Mouse (Mus musculus) heart, adult 2 months (tissue): Measurements from ENCODE around the gene Copz2. TPM values are rescaled to one million over a fixed set of nuclear protein-coding genes. Genes with fewer than 3 reads are reported as not detected.

ENCODE experiments used
- DNase-seq, 2 experiments: peaks; one replicate each; pipeline ENCODE4 v3.0.0; 2021
- H3K27ac ChIP-seq: fragments of 200-600 bp; 2 replicates; pipeline ENCODE4 v1.8.1; 2022
- H3K27me3 ChIP-seq: fragments of 200-500 bp; 2 replicates; pipeline ENCODE4 v1.6.1; 2012; ENCODE audit warnings: mild to moderate bottlenecking, low read length, inconsistent platforms, mixed read lengths; ENCODE audit not compliant: control insufficient read depth, insufficient read depth
- H3K36me3 ChIP-seq: fragments of 200-500 bp; 2 replicates; pipeline ENCODE4 v1.6.1; 2012; ENCODE audit warnings: low read length, inconsistent platforms; ENCODE audit not compliant: control insufficient read depth, insufficient read depth
- H3K4me1 ChIP-seq: fragments of 200-500 bp; 2 replicates; pipeline ENCODE4 v1.6.1; 2011; ENCODE audit warnings: low read length; ENCODE audit not compliant: control insufficient read depth, insufficient read depth
- H3K4me3 ChIP-seq: fragments of 200-600 bp; 2 replicates; pipeline ENCODE4 v1.8.1; 2022
- H3K79me2 ChIP-seq: fragments of 200-500 bp; replicated peaks from 2 replicates; pipeline ENCODE4 v1.6.1; 2012; ENCODE audit warnings: mild to moderate bottlenecking, inconsistent platforms, low read length, moderate library complexity, mixed read lengths; ENCODE audit not compliant: control insufficient read depth, insufficient read depth
- H3K9ac ChIP-seq: fragments of 200-500 bp; 2 replicates; pipeline ENCODE4 v1.6.1; 2012; ENCODE audit warnings: low read depth, mild to moderate bottlenecking, control low read depth, inconsistent platforms, low read length, mixed read lengths
- CTCF ChIP-seq: fragments of 200-600 bp; IDR thresholded peaks from 2 replicates; pipeline ENCODE4 v1.8.1; 2022; ENCODE audit warnings: antibody characterized with exemption, mild to moderate bottlenecking, moderate library complexity
- EP300 ChIP-seq: fragments of 200-500 bp; IDR thresholded peaks from 2 replicates; pipeline ENCODE4 v1.6.1; 2011; ENCODE audit warnings: low read depth, low read length, control low read depth; ENCODE audit not compliant: insufficient read depth
- POLR2A ChIP-seq: fragments of 200-500 bp; IDR thresholded peaks from 2 replicates; pipeline ENCODE4 v1.6.1; 2011; ENCODE audit warnings: mild to moderate bottlenecking, low read depth, low read length, control low read depth; ENCODE audit not compliant: insufficient read depth
- WGBS: fragments of 180-500 bp; shearing (Covaris S2); methylation state at CpG from one replicate; pipeline ENCODE4 v1.1.7; 2018; 5-methylcytosine and 5-hydroxymethylcytosine counted together
- intact Hi-C: fragments of 180-260 bp; cut with DNase I; formaldehyde crosslinking; loops from one replicate; pipeline ENCODE4 v1.15.1; 2025
- polyA plus RNA-seq: library from polyadenylated mRNA; depleted of rRNA; stranded (reverse); fragments of >200 nt; gene quantifications from 2 replicates; pipeline ENCODE4 v1.2.3, GENCODE M21; 2012
- total RNA-seq, 2 experiments: library from RNA; stranded (reverse); gene quantifications; 2 replicates each; pipeline ENCODE4 v1.2.3; 2021

The Copz2 gene
- total and polyA plus RNA-seq, 3 experiments: 35.0 to 55.0 (median 36.9) TPM

DNA sequence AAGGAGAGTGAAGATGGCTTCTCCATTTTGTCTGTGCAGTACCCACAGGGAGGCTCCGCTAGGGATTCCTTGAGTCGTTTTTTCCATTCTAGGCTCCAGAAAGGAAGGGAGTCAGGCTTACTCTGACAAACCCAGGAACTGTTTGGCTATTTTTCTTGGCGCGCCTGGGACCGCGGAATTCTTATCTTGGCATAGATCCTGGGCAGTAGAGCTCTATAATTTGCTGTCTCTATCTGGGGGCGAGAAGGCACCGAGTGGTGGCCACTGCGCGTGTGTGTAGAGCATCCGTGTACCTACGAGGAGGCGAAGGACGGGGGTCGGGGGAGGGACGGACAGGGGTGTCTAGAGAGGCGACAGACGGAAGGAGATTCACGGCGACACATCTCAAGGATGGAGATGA is 11.8 kb downstream of the Copz2 start:
- under 1% methylated on average over 20 of the region's 20 CpGs for WGBS
- H3K27me3 ChIP-seq: no peaks in the 10 kb centered on the region
- H3K27ac ChIP-seq: peak overlapping the region; percentile 89
- DNase-seq: peak in 1 of 2 experiments; percentile 77
- no peaks in the 10 kb centered on the region for H3K36me3 ChIP-seq
- H3K4me1 ChIP-seq: peaks cover 9% of the 10 kb centered on the region
- intact Hi-C loops: loop anchor here (2.0 to 5.0 kb wide), 6 partner anchors 73 to 584 kb away; partner anchors contain the start of genes Cbx1 and Snx11
- H3K79me2 ChIP-seq: no peaks in the 10 kb centered on the region
- peak overlapping the region; percentile 65 for H3K9ac ChIP-seq
- TF ChIP-seq EP300 (no peak; the same call in 1 of the 2 replicates), POLR2A (no peak; the same call in 1 of the 2 replicates), CTCF (no peak; the same call in 1 of the 2 replicates)
- H3K4me3 ChIP-seq: peak overlapping the region; percentile 52

DNA sequence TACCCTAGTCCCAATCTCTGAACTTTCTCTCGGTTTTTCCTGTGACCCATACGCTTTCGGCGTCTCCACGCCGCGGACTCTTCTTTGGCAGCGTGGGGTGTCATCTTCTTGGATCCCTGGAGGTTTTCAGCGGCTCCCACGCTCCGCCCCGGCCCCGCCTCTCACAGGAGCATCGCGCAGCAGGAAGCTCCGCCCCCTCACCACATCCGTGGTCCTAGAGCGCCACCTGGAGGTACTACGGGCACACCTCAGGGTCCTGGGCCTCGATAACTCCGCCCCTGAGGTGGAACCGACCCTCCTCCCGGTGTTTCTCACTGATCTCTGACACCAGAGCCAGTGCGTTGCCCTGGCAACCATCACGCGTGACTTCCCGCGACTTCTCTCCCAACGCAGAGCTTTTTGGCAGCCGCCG is 12.2 kb downstream of the Copz2 start:
- Histone ChIP-seq H3K27me3 (no peaks in the 10 kb centered on the region), H3K9ac (peak overlapping the region; percentile 65), H3K4me1 (peaks cover 9% of the 10 kb centered on the region), H3K36me3 (no peaks in the 10 kb centered on the region), H3K79me2 (no peaks in the 10 kb centered on the region), H3K27ac (peak overlapping the region; percentile 89), H3K4me3 (peak overlapping the region; percentile 52)
- peak; percentile 94 to 98 for DNase-seq
- whole genome bisulfite sequencing: under 1% methylated on average over 31 of the region's 31 CpGs
- intact Hi-C loops: loop anchor here (1.0 to 5.0 kb wide), 8 partner anchors 73 to 585 kb away; partner anchors contain the start of genes Cbx1 and Snx11
- TF ChIP-seq EP300 (peak; percentile 91), CTCF (peak; percentile 99), POLR2A (peak; percentile 67; the same call in 1 of the 2 replicates)

DNA sequence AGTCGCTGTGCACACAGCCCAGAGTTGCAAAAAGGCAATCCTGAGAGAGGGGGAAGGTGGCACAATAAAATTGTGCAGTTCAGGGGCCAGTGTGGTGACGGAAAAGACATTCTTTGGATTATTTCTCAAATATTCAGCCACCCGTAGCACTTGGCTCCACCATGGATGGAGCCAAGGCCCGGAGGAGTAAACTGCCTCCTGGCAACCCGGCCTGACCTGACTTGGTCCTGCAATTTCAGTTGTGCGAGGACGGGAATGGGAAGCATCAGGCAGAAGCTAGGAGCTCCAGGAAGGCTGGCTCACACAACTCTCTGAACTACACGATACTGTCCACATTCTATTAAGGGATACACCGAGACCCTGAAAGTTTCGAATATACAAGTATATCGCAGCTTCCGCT is 12.9 kb downstream of the Copz2 start:
- H3K4me3 ChIP-seq: no peak overlapping the region
- peak in 1 of 2 experiments; percentile 23 for DNase-seq
- peak overlapping the region; percentile 34; the same call in 1 of the 2 replicates for H3K27ac ChIP-seq
- TF ChIP-seq CTCF: no peak
- no peak for TF ChIP-seq POLR2A
- no peak for TF ChIP-seq EP300
- H3K4me1 ChIP-seq: peaks cover 9% of the 10 kb centered on the region
- intact Hi-C loops: loop anchor here (1.0 to 5.0 kb wide), 7 partner anchors 85 to 585 kb away; partner anchors contain the start of gene Snx11
- H3K9ac ChIP-seq: no peak overlapping the region
- H3K36me3 ChIP-seq: no peaks in the 10 kb centered on the region
- H3K79me2 ChIP-seq: no peaks in the 10 kb centered on the region
- 77% methylated on average over 12 of the region's 12 CpGs for WGBS
- H3K27me3 ChIP-seq: no peaks in the 10 kb centered on the region

DNA sequence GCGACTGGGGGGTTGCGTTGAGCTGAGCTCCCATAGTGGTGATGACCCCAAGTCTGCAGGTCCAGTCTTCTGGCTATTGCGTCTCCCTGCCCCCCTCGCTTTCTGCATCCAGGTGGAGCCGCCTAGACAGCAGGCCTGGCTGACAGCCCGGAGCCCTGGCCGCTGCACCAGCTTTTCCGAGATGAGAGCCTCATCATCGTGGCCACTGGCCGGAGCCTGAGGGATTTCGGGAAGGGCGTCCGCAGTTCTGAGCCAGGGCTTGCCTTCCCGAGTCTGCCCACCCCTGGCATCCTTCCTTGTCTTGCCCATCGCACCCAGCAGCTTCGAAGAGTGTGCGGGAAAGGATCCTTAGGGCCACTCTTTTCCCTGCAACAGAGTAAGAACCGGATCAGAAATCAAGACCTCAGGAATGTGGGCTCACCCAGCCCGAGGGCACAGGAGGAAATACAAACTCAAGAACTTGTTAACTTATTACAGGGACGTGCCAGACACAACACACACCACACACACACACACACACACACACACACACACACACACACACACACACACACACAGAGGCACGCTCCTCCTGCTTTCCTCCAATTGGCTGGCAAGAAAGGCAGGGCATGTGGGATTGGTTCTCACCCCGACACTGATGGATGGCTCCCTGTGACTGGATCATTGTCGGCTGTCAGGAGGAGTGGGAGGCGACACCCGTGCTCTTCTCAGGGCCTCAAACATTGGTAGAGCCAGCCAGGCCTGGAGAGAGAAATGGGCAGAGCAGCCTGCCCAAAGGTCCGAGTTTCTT is 13.7 kb downstream of the Copz2 start:
- no peaks in the 10 kb centered on the region for H3K79me2 ChIP-seq
- H3K27ac ChIP-seq: no peak overlapping the region
- intact Hi-C loops: loop anchor here (2.0 to 5.0 kb wide), 6 partner anchors 86 to 586 kb away; partner anchors contain the start of gene Snx11
- no peaks in the 10 kb centered on the region for H3K27me3 ChIP-seq
- peaks cover 9% of the 10 kb centered on the region for H3K4me1 ChIP-seq
- no peak overlapping the region for H3K4me3 ChIP-seq
- WGBS: 24% methylated on average over 26 of the region's 26 CpGs
- peak; percentile 59 to 73 for DNase-seq
- no peaks in the 10 kb centered on the region for H3K36me3 ChIP-seq
- no peak overlapping the region for H3K9ac ChIP-seq
- TF ChIP-seq POLR2A (no peak), CTCF (no peak)

DNA sequence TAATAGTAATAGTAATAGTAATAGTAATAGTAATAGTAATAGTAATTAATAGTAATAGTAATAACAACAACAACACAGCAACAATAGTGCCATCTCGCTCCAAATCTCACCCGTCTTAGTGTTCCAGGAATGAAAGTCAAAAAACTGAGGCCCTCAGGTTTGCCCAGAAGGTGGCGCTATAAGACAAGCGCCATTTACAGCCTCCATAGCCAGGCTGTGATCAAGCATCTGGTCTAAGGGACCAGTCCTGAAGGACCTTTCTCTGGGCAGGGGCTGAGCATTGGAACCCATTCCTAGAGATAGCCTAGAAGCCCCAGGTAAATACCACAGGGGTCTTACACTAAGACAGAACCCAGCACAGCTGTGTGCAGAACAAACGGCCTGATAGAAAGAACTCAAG is 17.5 kb downstream of the Copz2 start:
- Histone ChIP-seq H3K4me3 (no peak overlapping the region), H3K4me1 (no peaks in the 10 kb centered on the region; the same call in 1 of the 2 replicates), H3K9ac (0 out of 2 replicates have a peak overlapping the region, but pooled peaks have one; percentile 15), H3K79me2 (no peaks in the 10 kb centered on the region), H3K27me3 (no peaks in the 10 kb centered on the region), H3K36me3 (no peaks in the 10 kb centered on the region), H3K27ac (no peak overlapping the region)
- intact Hi-C loops: loop anchor here (1.0 to 2.0 kb wide), 2 partner anchors 43 to 156 kb away; no protein-coding TSS in a partner anchor
- peak; percentile 60 to 72 for DNase-seq
- TF ChIP-seq CTCF (peak; percentile 90), POLR2A (no peak), EP300 (peak; percentile 61; the same call in 1 of the 2 replicates)
- 8% methylated on average over 5 of the region's 5 CpGs for WGBS
